Mouse (Mus musculus) regulatory T cell (primary cell): Measurements from ENCODE around the gene Mzf1.

Experiments used
- in situ Hi-C: fragments of 300-600 bp; cut with MboI, MseI; formaldehyde crosslinking; loops from one replicate; pipeline ENCODE4 v1.15.1; 2025; ENCODE audit warnings: high pct_unique_total_duplicates

Mzf1 gene

GRCm38 (mm10) chr7:13034148-13034977 lies 20.2 kb downstream of the Mzf1 start, which contains the start of gene Chmp2a:
Gene Chmp2a, minus strand, starts transcription at chr7:13034807.
- in situ Hi-C loops: no loop called here

- in situ Hi-C loops: no loop called here
Measured at GRCm38 (mm10) chr7:13033451-13034147, 21.0 kb downstream of the Mzf1 start.

- in situ Hi-C loops: no loop called here
Measured at GRCm38 (mm10) chr7:13032541-13032940, 22.0 kb downstream of the Mzf1 start.

DNA sequence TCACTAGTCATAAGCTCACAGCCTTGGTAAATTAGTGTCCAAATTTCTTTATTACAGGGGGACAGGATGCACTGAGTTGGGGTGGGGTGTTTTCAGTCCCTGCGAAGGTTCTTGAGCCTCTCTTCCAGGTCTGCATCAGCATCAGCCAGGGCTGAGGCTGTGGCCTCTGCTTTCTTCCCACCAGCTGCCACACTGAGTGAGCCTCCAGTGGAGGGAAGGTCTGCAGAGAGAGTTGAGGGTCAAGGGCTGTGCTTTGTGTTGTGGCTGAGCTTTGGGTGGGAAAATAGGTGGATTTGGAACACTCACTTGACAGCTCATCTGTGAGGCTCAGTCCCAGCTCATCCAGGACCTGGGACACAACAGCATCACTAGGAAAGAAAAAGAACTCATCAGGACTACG lies 22.6 kb downstream of the Mzf1 start:
- in situ Hi-C loops: no loop called here

GRCm38 (mm10) chr7:13031069-13031468 lies 23.5 kb downstream of the Mzf1 start:
- in situ Hi-C loops: no loop called here

DNA sequence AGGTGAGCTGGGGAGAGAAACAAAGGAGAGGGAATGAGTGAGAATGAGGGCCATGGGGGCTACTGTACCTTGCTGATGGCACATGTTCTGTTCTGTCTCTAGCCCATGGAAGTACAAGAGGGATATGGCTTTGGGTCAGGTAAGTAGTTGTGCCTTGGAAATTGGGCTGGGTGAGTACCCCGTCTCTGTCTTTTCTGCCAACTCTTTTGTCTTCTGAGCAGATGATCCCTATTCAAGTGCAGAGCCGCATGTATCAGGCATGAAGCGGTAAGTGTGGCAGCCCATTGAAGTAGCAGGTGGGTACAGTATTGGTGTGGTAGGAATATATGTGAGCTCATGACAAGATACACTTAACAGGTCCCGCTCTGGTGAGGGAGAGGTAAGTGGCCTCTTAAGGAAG lies 25.6 kb downstream of the Mzf1 start:
- in situ Hi-C loops: no loop called here

- in situ Hi-C loops: no loop called here
Measured at GRCm38 (mm10) chr7:13025511-13026112, 29.0 kb downstream of the Mzf1 start.

GRCm38 (mm10) chr7:13024805-13025204 lies 29.8 kb downstream of the Mzf1 start:
- in situ Hi-C loops: no loop called here

DNA sequence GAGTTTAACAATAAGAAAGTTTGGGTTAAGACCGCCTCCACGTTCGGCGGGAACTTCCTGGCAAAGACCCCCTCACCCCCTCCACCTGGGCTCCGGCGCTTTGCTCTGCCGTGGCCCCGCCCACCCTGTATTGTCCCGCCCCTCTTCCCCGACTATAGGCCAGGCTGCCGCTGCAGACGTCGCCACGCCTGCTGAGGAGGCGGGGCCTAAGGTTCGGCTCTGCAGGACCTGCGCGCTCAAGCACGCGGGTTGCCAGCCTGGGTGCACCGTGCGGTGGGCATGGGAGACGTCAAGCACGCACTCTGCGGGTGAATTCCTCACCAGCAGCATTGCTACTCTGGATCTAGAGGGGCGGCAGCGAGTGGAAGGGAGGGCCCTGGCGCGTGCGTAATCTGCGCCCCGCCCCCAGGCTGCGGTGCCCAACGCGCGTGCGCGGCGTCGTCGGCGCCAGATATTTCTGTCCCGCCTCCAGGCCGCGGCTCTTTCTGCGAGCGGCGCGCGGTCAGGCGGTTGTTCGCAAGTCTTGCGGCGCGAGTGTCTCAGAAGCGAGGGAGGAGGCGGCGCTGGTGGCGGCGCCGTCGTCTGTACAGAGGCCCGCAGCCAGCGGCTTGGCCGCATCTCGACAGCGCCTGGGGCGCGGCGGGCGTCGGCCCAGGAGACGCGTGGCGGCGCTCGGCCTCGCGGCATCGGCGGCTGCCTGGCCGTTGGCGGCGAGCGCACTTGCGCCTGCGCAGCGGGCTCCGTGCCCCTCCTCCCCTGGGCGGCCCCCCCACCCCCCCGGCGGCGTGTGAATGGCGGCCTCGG lies 30.4 kb downstream of the Mzf1 start:
- in situ Hi-C loops: no loop called here

- in situ Hi-C loops: no loop called here
Measured at GRCm38 (mm10) chr7:13022773-13023535, 31.6 kb downstream of the Mzf1 start.

DNA sequence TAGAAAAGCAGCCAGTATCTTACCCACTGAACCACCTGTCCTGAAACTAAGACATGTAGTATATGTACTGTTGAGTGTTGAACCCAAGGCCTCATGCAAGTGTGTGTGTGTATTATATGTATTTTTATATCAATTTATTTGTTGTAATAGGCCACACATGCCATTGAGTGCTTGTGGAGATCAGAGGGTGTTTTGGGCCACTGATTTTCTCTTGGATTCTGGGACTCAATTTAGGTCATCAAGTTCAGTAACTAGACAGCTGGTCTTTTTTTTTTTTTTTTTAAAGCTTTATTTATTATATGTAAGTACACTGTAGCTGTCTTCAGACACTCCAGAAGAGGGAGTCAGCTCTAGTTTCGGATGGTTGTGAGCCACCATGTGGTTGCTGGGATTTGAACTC lies 39.3 kb downstream of the Mzf1 start:
- in situ Hi-C loops: no loop called here

DNA sequence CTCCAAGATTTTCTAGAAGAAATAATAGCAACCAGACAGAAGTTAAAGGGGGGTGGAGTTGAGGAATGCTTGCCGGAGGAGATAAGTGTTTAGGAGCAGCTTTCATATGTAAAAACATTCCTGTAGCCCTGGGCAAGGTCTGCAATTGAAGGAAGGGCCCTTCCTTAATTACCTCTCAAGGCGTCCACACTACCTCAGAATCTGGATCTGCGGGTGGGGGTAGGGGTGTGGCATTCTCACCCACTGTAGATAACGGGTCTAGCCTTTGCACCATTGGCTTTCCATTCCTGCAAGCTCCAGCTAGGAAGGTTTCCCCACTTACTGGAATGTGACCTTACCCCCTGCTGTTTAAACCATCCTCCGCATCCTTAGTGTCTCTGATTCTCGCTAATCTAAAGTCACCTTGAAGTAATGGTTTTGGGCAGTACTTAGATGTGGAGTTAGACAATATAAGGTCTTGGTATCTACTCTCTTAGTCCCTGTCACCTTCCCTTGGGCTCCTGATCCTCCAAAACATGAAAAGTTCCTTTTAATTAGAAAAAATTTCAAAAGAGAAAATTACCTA lies 40.2 kb downstream of the Mzf1 start:
- in situ Hi-C loops: no loop called here

- in situ Hi-C loops: no loop called here
Measured at GRCm38 (mm10) chr7:13013671-13014070, 40.9 kb downstream of the Mzf1 start.

DNA sequence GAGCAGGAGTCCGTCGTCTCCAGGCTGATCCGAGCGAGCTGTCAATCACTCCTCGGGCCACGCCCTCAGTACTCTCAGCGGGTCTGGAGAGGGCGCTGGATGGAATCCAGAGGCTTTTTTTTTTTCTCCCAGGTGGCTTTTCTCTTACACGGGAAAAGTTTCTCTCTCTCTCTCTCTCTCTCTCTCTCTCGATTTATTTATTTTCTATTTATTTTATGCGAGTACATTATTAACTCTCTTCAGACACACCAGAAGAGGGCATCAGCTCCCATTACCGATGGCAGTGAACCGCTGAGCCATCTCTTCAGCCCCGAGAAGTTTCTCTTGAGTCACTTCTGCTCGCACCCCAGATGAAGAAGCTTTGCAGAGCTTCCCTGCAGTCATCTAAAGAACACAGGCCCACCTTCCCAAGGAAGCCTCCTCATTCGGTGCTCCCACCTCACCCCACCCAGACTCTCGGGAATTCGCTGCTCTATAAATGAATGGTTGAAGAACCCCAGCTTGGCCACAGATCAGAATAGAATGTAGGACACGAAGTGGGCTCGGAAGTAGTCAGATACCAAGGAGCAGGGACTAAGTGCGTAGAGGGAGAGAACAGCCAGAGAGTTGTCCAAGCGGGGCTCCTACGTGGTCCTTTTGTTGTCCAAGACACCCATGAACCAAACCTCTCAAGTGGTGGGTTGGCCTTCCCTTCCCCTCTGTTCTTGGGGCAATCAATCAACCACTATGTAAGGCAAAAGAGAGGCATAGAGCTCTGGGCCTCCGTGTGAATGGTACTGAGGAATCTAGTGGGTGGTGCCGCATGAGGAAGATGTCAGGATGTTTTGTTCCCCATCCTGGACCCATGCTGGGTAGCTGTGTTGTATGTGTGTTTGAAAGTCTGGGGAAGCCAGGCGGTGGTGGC lies 44.3 kb downstream of the Mzf1 start, which contains the start of gene Zbtb45:
Gene Zbtb45, minus strand, starts transcription at position 30 of the 904 bp plus-strand sequence.
- in situ Hi-C loops: no loop called here

DNA sequence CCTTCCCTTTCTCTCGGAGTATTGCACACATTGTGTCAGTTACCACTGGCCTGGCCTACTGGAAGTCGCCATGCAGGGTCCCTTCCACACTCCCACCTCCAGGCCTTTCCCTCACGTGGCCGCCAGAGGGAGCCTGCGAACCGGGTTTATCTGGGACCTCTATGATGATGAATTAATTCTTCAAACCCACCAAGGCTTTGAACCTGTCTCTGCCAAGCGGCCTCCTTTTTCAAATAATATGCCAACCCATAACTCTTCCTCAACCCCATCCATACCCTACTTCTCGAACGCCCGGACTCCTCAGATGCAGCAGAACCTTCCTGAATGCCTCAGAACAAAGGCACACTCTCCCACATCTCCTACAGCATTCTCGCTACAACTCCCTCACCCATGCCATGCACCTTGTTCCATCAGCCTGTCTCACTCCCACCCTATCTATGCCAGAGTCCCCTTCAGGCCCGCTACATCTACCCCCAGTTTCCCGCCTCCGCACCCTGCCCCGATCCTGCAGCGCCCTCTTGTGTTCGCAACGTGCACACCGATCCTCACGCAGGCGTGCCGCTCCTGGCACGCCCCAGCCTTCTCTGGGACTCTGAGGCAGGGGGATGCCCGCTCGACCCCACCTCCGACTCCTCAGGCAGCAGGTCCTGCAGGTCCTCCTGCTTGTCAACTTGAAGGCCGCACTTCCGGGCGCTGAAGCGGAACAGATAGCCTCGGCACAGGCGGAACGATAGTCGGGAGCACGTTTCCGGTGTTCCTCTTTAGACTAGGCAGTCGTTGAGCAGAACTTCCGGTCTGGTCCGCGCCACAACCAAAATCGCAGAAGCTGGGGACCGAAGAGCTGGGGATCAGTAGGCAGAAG lies 45.2 kb downstream of the Mzf1 start:
- in situ Hi-C loops: loop anchor here (5.0 kb wide), 2 partner anchors 33 to 182 kb away; no protein-coding TSS in a partner anchor

DNA sequence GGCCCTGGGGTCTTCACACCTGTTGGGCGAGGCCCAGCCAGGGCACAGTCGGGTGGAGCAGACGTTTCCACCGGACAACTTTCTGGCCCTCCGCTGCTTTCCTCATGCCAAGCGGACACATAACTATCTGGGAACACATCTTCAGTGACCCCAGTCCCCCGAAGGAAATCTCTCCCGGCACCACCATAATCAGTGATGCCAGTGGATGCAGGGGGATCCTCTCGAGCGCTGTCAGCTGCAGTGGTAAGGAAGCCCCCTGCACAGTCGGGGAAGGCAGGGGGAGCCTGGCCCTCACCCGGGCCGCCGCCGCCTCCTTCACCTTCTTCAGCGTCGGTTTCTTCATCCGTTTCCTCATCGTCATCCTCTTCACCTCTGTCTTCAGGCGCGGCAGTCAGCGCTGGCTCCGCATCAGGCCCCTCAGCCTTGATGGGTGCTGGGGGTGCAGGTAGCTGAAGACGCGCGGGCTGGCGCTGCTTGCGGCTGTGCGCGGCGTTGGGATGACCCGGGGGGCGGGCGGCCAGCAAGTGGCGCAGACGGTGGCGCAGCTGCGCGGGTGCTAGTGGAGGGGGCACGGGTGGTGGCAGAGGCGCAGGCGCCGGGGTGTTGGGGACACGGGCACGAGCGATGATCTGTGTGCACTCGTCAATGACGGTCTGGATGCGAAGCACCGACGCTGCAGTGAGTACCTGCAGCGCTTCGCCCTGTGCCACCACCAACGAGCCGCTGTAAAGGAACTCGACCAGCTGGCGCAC lies 47.0 kb downstream of the Mzf1 start:
- in situ Hi-C loops: loop anchor here (5.0 kb wide), 2 partner anchors 35 to 180 kb away; no protein-coding TSS in a partner anchor

DNA sequence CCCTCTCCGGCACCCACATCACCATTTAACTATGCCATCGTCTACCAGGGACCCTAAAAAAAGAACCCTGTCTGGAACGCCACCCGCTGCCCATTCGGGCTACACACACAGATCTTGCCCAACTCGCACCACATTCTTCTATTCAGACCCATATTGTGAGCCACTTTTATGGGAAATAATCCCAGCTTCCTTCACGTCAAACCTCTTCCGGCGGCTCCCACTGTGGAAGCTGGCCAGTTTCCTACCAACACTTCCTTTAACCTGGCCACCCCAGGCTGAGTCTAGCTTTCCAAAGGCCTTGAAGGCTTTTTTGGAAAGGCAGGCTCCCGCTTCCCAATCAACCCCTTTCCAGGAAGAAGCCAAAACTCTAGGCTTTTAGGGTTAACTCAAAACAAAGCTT lies 48.0 kb downstream of the Mzf1 start:
- in situ Hi-C loops: loop anchor here (5.0 kb wide), 2 partner anchors 36 to 179 kb away; no protein-coding TSS in a partner anchor
